Mouse (Mus musculus): Measurements from ENCODE around the gene Ccdc190. TPM values are rescaled to one million over a fixed set of nuclear protein-coding genes. Genes with fewer than 3 reads are reported as not detected.

Ccdc190 gene
- polyA plus RNA-seq (2017; shearing (Covaris generic)): not detected

- ATAC-seq: no peak
These were observed at the start of gene Ccdc190 for GRCm38 (mm10) chr1:169928454-169928971. Gene Ccdc190, plus strand, starts transcription at chr1:169928648.

DNA sequence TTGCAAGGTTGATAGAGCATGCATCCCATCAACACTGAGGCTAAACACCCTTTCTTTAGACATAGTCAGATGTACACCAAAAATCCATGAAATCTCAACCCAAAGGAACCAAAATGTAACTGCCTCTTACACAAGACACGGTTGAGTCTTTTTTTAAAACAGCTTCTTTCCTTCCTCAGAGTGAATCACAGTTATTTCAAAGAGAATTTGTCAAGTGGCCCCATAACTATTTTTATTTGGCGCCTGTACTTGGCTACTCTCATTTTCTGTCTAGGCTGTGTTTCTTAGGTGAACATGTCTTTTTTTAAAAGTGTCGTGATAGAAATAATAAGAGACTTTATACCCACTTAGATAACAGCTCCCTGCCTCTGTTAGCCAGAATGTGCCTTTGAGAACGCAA lies 49.4 kb upstream of the Ccdc190 start:
- ATAC-seq: no peak

DNA sequence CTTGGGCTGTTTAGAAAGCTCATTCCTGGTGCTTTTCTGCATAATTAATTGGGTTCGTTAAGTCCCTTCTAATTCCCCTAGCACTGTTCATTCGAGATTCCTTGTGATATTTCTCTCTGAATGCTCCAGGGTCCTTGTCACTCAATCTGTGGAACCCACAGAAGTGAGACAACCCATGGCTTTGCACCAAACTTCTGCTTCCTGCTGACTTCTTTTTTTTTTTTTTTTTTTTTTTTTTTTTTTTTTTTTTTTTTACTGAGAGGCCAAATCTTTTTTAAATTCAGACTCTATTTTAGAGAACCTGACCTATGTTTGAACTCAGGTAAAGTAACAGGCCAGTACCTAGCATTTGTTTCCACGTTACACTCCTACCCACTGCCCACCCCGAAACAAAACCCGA lies 48.3 kb upstream of the Ccdc190 start:
- no peak for ATAC-seq

DNA sequence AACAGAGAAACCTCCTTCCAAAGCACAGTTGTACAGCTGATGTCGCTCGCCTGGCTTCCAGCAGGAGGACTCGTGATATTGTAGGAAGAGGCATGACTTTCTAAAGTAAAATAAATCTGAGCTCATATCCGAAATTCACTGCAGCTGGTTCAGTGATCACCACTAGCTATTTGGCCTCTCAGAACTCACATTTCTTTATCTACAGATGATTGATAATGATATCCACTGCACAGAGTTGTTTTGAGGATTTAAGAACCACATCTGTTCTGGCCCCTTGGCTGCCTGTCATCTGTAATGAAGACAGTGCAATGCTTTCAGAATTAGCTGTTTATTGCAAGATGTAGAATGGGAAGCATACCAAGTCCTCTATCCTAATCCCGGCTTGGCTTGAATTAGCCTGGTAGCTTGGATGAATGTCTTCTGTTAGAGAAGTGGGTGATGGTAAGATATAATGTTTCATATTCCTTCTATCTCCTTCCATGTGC lies 45.3 kb upstream of the Ccdc190 start:
- no peak for ATAC-seq

DNA sequence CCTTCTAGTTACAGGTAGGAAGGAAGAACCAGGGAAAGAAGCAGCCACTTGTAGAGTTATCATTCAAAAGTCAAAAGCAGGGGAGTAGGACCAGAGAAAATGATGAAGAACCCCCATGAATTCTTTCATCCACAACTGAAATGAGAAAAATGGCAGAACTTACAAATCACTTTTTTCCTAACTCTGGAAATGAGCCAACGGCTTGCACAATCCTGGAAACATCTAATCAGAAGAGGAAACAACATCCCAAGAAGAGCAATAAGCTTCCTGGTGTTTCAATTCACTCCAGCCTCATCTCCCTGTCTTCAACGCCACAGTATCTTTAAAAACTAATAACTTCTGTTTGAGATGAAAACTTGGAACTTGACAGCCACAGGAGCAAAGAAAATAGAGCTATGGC lies 39.2 kb upstream of the Ccdc190 start:
- no peak for ATAC-seq

- no peak for ATAC-seq
These were observed 34.5 kb upstream of the Ccdc190 start for GRCm38 (mm10) chr1:169893976-169894375.

- ATAC-seq: no peak
These were observed 32.8 kb upstream of the Ccdc190 start for GRCm38 (mm10) chr1:169895686-169896085.

- ATAC-seq: no peak
These were observed 30.5 kb upstream of the Ccdc190 start for GRCm38 (mm10) chr1:169897916-169898315.

DNA sequence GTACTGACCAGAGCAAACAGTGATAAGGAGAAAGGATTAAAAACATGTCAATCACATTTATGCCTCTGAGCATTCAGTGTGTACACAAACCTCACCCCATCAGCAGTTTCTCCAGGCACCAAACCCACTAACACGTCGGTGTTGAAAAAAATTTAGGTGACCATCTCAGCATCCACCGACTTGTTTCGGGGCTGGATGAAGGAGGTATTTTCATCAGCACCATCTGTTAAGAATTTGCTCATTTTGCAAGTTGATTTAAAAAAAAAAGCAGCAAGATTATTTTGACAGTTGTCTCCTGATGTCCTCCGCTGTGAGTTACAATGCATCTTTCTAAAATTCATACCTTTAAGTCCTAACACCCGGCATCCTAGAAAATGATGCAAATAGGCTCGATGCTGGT lies 29.8 kb upstream of the Ccdc190 start:
- no peak for ATAC-seq

DNA sequence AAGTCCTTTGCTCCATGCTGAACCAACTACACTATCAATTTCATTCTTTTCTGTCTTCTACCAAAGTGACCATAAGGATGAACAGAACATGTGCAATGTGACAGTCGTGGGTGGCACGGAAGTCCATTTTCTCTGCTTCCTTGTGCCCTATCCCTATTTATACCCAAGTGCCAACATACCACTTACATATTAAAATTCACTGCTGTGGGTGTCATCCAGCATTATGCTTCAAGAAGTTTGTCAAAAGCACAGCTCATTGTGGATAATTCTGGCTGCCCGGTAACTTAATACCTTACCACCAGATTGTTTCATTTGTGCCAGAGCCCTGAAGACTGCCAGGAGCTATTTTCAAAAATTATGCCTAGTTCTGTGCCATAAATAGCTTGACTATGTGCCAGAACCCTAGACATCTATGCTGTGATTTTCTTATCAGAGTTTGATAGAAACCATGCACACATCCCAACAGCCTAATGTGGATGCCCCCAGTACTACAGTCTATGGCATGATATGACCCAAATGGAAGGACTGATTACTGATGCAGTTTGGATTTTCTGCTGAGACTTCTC lies 27.6 kb upstream of the Ccdc190 start:
- ATAC-seq: no peak

DNA sequence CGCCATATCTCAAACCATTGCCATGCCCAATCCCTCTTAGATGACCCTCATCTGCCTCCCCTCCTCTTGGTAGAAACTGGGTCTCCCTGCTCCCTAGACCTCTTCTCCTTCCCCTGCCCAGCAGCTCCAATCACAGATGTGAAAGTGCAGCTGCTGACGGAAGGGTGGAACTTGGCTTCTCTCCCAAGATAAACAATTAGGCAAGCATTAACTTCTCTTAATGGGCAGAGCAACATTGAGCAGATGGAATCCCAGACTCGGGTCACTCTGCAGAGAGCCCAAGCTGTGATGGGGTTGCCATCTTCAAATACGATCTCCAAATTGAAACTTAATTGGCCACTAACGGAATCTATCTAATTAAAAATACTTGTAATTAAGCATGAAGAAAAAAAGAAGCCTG lies 19.3 kb upstream of the Ccdc190 start:
- no peak for ATAC-seq

DNA sequence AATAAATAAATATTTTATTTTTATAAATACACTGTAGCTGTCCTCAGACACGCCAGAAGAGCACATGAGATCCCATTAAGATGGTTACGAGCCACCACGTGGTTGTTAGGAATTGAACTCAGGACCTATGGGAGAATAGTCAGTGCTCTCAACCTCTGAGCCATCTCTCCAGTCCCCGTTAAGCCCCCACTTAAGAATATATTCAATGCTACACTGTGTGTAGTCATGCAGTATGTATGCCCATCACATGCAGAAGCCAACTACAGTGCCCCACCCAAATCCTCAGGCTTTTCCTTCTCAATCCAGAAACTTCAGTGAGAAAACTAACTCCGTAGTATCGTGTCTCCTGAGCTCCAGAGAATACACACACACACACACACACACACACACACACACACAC lies 18.8 kb upstream of the Ccdc190 start:
- no peak for ATAC-seq

DNA sequence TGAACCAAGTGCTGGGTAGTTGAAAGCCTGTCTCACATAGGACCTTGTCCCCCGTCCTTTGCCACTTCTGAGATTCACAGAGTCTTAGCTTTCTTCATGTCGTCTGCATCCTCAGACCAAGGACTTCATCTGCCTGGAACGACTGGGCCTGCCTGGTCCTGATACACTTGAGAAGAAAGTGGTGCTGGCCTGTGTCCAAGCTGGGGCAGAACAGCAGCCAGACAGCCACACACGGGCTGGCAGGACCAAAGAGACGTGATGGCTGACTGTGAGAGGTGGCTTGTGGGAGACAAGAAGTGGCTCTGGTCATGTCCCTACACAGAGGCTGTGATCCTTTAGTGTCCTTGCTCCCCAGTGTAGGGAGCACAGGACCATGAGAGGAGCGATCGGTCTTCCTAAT lies 17.7 kb upstream of the Ccdc190 start:
- ATAC-seq: no peak

GRCm38 (mm10) chr1:169911526-169911925 lies 16.9 kb upstream of the Ccdc190 start:
- no peak for ATAC-seq

DNA sequence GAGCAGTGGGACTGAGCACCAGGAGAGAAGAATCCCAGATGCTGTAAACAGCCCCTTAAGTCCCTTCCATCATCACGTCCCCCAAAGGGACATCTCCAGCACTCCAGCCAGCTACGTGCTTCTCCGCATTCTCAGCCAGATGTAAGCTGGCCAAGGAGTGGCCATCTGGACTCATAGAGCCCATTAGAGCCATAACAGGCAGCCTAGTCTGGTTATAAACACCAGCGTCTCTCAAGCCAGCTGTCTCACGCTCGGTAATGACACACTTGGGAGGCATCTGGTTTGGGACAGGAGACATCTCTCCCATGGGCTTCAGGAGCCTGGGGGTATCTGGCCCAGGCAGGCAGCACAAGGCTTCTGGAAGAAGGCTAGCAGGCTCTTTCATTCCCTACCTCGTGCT lies 11.8 kb upstream of the Ccdc190 start:
- no peak for ATAC-seq

- no peak for ATAC-seq
These were observed 11.2 kb upstream of the Ccdc190 start for GRCm38 (mm10) chr1:169917115-169917796.

DNA sequence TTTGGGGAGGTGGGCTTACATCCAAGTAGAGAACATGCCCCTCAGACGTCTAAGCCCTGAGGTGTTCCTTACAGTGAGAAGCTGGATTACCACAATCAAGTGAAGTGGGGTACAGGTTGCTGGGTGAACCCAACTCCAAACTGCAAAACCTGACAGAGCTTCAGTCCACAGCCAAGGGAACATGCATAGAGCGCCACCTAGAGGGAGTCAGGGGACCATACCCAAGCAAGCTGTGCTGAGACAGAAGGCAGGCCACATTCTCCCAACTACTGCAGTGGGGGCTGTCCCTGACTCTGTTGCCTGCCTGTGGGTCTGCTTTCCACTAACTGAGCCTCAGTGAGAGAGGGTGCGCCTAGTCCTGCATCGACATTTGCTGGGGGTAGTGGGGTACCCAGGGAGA lies 10.4 kb upstream of the Ccdc190 start:
- ATAC-seq: no peak

DNA sequence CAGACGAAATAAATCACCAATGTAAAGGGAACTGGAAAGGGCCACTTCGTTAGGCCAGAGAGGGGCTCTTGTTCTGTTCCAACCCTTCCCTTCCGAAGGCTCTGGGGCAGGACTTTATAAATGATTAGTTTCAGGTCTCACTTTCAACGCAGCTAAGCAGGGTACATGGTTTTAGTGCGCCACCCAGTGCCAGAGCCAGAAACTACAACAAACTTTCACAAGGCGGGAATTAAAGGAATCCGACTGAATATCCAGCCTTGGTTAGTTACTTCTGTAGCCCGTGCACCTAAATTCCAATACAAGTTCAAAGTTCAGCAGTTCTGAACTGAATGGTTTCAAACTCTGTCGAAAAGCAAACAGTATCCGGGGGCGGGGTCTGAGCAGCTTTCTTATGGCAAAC lies 9.2 kb upstream of the Ccdc190 start:
- no peak for ATAC-seq

DNA sequence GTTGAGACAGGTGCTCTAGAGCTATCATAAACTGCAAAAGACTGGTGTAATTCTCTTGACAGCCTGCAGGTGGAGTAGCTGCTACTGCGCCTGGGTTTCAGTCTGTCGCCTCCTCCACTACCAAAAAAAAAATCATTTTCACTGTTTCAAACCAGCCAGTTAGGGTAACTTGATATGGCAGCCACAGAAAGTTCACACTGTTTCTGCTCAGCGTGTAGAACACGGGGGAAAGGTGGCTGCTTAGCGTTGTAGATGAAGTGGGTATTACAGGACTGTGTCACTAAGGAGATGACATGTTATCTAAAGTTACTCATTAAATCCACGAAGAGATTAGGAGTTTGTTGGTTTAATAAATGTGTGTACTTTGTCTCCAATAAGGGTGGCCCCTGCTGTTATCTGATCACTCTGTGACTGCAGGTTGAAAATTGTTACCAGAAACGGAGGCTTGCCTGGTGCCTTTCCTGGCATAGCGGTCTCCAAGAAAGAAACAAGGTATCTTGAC lies 6.7 kb upstream of the Ccdc190 start:
- peak; percentile 34 for ATAC-seq

- ATAC-seq: no peak
These were observed 3.9 kb upstream of the Ccdc190 start for GRCm38 (mm10) chr1:169924567-169924966.

DNA sequence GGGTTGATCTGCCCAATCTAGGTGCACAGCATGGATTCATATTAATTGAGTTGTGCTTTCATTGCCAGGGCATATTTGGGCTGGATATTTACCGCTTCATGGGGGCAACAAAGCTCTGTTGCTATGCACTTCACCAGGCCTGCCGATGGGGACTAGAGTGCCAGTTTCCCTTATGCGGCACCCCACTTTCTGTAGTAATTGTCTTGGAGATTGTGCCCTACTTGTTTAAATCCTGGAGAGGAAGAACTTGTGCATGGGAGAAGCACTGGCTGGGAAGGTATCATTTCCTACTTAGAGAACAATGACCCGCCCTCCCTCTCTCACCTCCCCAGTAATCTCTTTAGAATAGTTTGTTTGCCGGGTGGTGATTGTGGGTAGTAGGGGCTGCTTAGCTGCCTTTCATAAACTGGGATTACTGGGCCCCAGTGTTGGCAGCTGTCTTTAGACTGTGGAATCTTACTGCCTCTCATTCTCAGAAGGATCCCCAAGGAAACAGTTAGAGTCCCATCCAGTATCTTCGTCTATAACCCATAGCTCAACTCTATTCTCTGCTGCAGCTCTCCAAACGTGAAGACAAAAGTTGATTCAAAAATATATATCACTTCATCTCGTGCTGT lies 587 bp upstream of the Ccdc190 start:
- no peak for ATAC-seq

DNA sequence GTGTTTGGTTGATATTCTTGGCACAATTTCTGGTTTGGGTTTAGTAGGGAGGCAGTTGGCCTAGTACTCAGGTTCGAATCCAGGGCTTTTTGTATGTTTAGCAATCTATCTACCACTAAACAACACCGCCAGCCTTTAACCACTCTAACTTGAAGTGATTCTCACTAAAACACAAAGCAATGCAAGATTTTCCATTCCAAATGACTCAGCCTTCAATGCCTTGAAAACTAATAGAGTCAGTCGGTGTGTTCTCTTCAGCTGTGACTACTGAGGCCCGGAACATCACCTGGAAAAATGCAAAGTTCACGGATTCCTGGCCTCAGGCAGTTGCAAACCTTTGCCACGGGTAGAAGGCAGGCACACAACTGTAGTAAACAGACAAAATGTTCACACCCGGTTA lies 3.2 kb downstream of the Ccdc190 start:
- no peak for ATAC-seq

DNA sequence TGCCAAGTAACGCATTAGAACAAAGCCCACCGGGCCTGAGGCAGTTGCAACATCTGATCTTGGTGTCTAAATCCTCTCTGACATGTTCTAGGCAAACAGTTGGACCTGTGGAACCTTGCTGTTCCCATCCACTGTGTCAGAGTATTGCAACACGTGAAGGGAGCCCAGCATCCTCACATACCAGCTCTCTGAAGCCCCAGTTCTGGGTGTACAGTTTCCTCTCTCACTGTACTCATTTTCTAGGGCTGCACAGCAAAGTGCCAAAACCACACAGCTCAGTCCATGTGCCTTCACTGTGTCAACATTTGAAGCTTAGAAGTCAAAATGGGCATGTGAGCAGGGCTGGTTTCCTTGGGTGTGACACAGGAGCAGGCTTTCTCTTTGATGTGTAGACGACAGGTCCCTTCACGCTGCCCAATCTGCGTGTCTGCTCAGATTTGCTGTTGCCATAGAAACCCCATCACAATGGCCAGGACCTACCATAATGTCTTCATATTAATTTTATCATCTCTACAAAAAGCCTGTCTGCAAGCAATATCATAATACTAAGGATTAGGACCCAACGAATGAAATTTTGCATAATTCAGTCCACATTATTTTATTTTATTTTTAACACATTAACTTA lies 3.8 kb downstream of the Ccdc190 start:
- ATAC-seq: no peak

Measured in CD4-positive, CD25-positive, alpha-beta regulatory T cell, adult 4 months (primary cell).